Mouse (Mus musculus): ENCODE measurements around the gene Gtf2a1. TPM values are rescaled to one million over a fixed set of nuclear protein-coding genes. Genes with fewer than 3 reads are reported as not detected.

Gtf2a1 gene
- total RNA-seq (2014; rRNA removed) (25.0 and 25.6 TPM in 2 replicates), polyA plus RNA-seq (2015; fragmentation: Nextera tagmentation; extraction: Ambion mirVana) (35.2 and 35.9 TPM in 2 replicates)

DNA sequence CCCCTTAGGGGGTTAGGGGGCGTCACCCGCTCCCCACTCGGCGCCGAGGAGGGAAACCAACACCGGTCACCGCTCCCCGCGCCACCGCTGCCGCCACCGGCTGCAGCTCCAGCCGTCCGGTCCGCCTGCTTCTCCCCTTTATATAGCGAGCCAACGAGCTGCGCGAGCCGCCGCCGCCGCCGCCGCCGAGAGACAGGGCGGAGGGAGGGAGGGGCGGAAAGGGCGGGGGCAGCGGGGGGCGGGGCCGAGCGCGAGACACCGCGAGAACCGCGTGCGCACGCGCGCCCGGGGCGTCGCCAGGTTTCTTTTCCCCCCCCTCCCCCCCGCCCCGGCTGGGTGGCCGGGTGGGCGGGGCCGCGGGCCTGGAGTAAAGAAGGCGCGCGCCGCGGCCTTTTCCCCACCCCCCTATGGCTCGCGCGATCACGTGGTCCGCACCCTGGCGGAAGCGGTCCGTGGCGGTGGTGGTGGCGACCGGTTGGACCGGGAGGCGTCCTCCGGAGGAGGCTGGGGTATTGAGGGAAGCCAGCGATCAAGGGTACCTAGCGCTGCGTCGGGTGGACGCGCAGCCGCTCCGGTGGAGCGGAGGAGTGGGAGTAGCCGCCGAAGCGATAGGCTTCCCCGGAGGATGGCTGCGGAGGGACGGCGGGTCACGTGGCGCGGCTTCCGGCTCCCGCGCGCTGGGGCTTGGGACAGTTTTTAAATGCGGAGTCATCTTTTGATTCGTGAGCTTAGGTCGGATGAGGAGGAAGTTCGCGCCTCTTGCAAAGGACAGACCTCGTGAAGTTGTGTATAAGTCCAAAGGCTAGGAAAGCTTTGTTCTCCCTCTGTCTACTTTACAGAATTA, at the start of gene Gtf2a1:
Gtf2a1 (minus strand) TSS at position 641 of the 844 bp plus-strand sequence.
- H3K9me3 ChIP-seq (ENCODE audit: low read length): no peaks in the 10 kb centered on the region
- peak within 1 kb of the TSS; percentile 99 for H3K27ac ChIP-seq
- H3K9ac ChIP-seq (replicated peaks; ENCODE audit: low read length): peak within 1 kb of the TSS; percentile 99
- peaks cover 9% of the 10 kb centered on the region for H3K4me1 ChIP-seq (ENCODE audit: insufficient read depth, low read length)
- TF ChIP-seq CTCF (IDR thresholded peaks at IDR 0.05; ENCODE audit: low read depth): no peak
- H3K4me2 ChIP-seq (ENCODE audit: low read depth, low read length): peak within 1 kb of the TSS; percentile 77
- H3K36me3 ChIP-seq (ENCODE audit: insufficient read depth, low read length): peaks cover 2% of the 10 kb centered on the region; the same call in 1 of the 2 replicates
- ATAC-seq (peak; percentile 90), DNase-seq (ENCODE audit: low spot score) (peak; percentile 98)
- H3K27me3 ChIP-seq (ENCODE audit: insufficient read depth, low read length): no peaks in the 10 kb centered on the region
- peak within 1 kb of the TSS; percentile 68 for H3K4me3 ChIP-seq (ENCODE audit: low read length)
- WGBS: under 1% methylated on average over 56 of the region's 99 CpGs

DNA sequence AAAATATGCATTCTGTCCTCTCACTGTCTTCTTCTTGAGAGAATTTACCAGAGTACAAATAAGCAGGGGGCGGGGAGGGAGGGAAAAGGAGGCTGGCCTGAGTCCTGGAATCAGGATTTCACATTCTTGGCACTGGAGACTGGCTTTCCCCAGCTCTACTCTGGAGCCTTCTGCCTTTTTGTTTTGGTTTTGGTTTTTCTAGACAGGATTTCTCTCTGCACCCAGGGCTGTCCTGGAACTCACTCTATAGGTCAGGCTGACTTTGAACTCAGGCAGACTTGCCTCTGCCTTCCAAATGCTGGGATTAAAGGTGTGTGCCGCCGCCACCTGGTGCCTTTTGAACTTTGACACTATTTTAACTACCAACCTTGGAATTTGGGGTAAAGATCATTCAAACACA, 48.1 kb upstream of the Gtf2a1 start:
- DNase-seq (ENCODE audit: low spot score) (peak; percentile 41), ATAC-seq (no peak)
- TF ChIP-seq CTCF (IDR thresholded peaks at IDR 0.05; ENCODE audit: low read depth): no peak
- Histone ChIP-seq H3K4me2 (ENCODE audit: low read depth, low read length) (no peak overlapping the region), H3K9ac (replicated peaks; ENCODE audit: low read length) (no peak overlapping the region), H3K27me3 (ENCODE audit: insufficient read depth, low read length) (no peaks in the 10 kb centered on the region), H3K4me3 (ENCODE audit: low read length) (no peak overlapping the region), H3K4me1 (ENCODE audit: insufficient read depth, low read length) (peaks cover 8% of the 10 kb centered on the region), H3K36me3 (ENCODE audit: insufficient read depth, low read length) (no peaks in the 10 kb centered on the region), H3K27ac (no peak overlapping the region), H3K9me3 (ENCODE audit: low read length) (no peaks in the 10 kb centered on the region)
- 74% methylated on average over 3 of the region's 3 CpGs for WGBS

DNA sequence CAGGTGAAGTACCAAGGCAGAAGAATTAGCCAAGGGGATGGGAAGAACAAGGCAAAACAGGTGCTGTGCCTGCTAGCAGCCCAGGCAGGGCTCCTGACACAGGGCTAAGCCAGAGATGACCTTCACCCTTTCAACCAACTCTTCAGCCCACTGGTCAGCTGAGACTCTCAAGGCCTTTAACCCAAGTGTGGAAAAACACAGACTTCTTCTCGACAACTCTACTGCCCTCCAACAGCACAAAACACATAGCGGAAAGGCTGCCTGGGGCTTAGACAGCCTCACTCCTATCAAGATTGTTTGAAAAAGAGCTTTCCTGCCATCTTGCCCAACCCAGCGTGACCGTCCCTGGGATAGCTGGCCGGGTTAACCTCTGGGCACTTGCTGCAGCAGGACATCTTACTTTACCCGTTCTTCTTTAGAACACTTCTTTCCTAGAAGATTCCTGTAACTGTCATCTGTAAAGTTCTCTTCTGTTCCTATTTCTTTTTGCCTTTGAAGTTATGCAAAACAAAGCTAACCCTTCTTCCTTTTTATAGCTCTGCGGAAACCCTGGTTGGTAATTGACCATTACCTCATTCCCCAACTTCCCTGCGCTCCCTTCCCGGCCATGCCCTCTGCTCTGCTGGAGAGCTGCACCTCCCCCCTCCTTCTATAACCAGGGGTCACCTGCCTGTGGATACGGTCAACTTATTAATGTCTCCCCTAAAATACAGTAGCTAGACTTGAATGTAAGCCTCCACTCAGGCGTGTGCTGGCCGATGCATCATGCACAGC, 47.0 kb upstream of the Gtf2a1 start:
- Histone ChIP-seq H3K4me1 (ENCODE audit: insufficient read depth, low read length) (peaks cover 8% of the 10 kb centered on the region), H3K36me3 (ENCODE audit: insufficient read depth, low read length) (no peaks in the 10 kb centered on the region), H3K9ac (replicated peaks; ENCODE audit: low read length) (no peak overlapping the region), H3K27ac (no peak overlapping the region), H3K9me3 (ENCODE audit: low read length) (no peaks in the 10 kb centered on the region), H3K4me3 (ENCODE audit: low read length) (no peak overlapping the region), H3K27me3 (ENCODE audit: insufficient read depth, low read length) (no peaks in the 10 kb centered on the region), H3K4me2 (ENCODE audit: low read depth, low read length) (no peak overlapping the region)
- WGBS: 63% methylated on average over 12 of the region's 12 CpGs
- ATAC-seq (no peak), DNase-seq (ENCODE audit: low spot score) (no peak)
- TF ChIP-seq CTCF (IDR thresholded peaks at IDR 0.05; ENCODE audit: low read depth): no peak

DNA sequence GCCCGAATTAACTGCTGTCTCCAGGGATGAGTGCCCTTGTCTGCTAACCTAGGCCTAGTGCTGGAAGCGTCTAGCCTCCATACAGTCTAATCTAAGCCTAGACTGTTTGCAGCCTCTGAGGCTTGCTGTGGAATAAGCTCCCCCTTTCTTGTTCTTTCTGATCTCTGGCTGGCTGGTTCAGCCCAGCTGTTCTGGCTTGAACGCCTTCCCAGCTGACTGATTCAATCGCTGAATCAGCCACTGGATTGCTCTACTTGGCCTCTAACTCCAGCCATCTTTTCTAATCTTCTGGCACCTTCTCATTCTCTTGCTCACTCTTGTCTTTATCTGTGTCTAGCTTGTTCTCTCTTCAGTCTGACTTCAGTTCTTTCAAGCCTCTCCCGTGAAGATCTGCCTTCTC, 36.2 kb upstream of the Gtf2a1 start:
- ATAC-seq: no peak

DNA sequence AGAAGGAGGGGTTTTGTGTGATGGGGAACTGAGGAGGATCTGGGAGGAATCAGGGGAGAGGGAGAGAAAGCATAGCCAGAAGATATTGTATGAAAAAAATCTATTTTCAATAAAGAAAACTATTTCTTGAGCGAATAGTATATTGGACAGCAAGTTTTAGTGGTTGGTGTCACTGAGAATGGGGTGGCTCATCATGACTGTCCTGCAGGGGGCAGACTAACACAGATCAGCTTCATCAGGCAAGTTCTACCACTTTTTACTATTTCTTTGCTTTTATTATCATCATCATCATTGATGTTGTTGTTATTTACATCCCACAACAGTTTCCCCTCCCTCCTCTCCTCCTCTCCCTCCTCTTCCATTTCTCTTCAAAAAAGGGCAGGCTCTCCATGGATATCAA, 34.7 kb upstream of the Gtf2a1 start:
- Histone ChIP-seq H3K4me2 (ENCODE audit: low read depth, low read length) (no peak overlapping the region), H3K4me3 (ENCODE audit: low read length) (no peak overlapping the region), H3K27ac (no peak overlapping the region), H3K9ac (replicated peaks; ENCODE audit: low read length) (no peak overlapping the region), H3K4me1 (ENCODE audit: insufficient read depth, low read length) (no peaks in the 10 kb centered on the region), H3K36me3 (ENCODE audit: insufficient read depth, low read length) (no peaks in the 10 kb centered on the region), H3K9me3 (ENCODE audit: low read length) (no peaks in the 10 kb centered on the region), H3K27me3 (ENCODE audit: insufficient read depth, low read length) (no peaks in the 10 kb centered on the region)
- TF ChIP-seq CTCF (IDR thresholded peaks at IDR 0.05; ENCODE audit: low read depth): peak; percentile 61
- no peak for ATAC-seq
- WGBS: 75% methylated on average over 1 of the region's 1 CpGs
- no peak for DNase-seq (ENCODE audit: low spot score)

More for the DNA sequence above, 36.2 kb upstream of the Gtf2a1 start:
- Histone ChIP-seq H3K9me3 (ENCODE audit: low read length) (no peaks in the 10 kb centered on the region), H3K9ac (replicated peaks; ENCODE audit: low read length) (no peak overlapping the region), H3K36me3 (ENCODE audit: insufficient read depth, low read length) (no peaks in the 10 kb centered on the region), H3K4me1 (ENCODE audit: insufficient read depth, low read length) (no peaks in the 10 kb centered on the region), H3K4me3 (ENCODE audit: low read length) (no peak overlapping the region), H3K27ac (no peak overlapping the region), H3K4me2 (ENCODE audit: low read depth, low read length) (no peak overlapping the region), H3K27me3 (ENCODE audit: insufficient read depth, low read length) (no peaks in the 10 kb centered on the region)
- no peak for DNase-seq (ENCODE audit: low spot score)
- TF ChIP-seq CTCF (IDR thresholded peaks at IDR 0.05; ENCODE audit: low read depth): no peak
- 85% methylated on average over 5 of the region's 5 CpGs for WGBS

DNA sequence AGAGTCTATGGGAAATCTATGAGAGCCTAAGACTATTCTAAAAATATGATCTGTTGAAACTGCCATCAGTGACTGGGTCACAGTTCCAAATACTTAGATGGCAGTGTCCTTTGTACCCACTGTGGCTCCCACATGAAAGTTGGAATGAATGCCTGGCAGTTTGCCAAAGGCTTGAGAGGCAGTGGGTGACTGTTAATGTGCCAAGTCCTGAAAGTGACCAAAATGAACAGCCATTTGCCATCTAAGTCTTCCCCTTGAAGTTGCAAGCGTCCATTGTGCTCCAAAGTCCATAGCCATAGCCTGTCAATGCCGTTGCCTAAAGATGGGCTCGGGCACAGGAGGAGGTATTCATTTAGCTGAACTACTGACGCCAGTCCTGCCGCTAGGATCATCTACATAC, 19.1 kb upstream of the Gtf2a1 start:
- no peak overlapping the region for H3K4me2 ChIP-seq (ENCODE audit: low read depth, low read length)
- no peaks in the 10 kb centered on the region for H3K4me1 ChIP-seq (ENCODE audit: insufficient read depth, low read length)
- no peak overlapping the region for H3K27ac ChIP-seq
- whole genome bisulfite sequencing: 48% methylated on average over 5 of the region's 5 CpGs
- H3K27me3 ChIP-seq (ENCODE audit: insufficient read depth, low read length): no peaks in the 10 kb centered on the region
- no peak overlapping the region for H3K9ac ChIP-seq (replicated peaks; ENCODE audit: low read length)
- DNase-seq (ENCODE audit: low spot score): peak; percentile 73
- no peak overlapping the region for H3K4me3 ChIP-seq (ENCODE audit: low read length)
- no peaks in the 10 kb centered on the region for H3K36me3 ChIP-seq (ENCODE audit: insufficient read depth, low read length)
- ATAC-seq: peak; percentile 80
- no peak for TF ChIP-seq CTCF (IDR thresholded peaks at IDR 0.05; ENCODE audit: low read depth)
- no peaks in the 10 kb centered on the region for H3K9me3 ChIP-seq (ENCODE audit: low read length)

All from hindbrain, postnatal 0 days (tissue).